Mouse (Mus musculus): ENCODE results near the gene Gm17087.

GRCm38 (mm10) chr17:8554219-8554618 lies 12.5 kb downstream of the Gm17087 start:
- no peak for TF ChIP-seq CTCF (IDR thresholded peaks at IDR 0.05; ENCODE audit: low read depth)
- no peak for TF ChIP-seq EP300 (IDR thresholded peaks at IDR 0.05; ENCODE audit: low read depth)

Data from liver, embryonic 14.5 days (tissue).